Mouse (Mus musculus) bone marrow macrophage, adult 2 months (primary cell): ENCODE results near the gene Slc35a1.

Source experiments
- CTCF ChIP-seq: IDR thresholded peaks from 2 replicates; pipeline ENCODE4 v1.5.1; 2012; ENCODE audit warnings: low read depth, mild to moderate bottlenecking, low read length, moderate library complexity
- POLR2A ChIP-seq: IDR thresholded peaks from 2 replicates; pipeline ENCODE4 v1.6.1; 2012; ENCODE audit warnings: mild to moderate bottlenecking, low read depth, low read length, borderline replicate concordance

GRCm38 (mm10) chr4:34613571-34614145, 73.6 kb downstream of the Slc35a1 start:
- no peak for TF ChIP-seq CTCF
- TF ChIP-seq POLR2A: no peak
